Mouse (Mus musculus) frontal cortex, adult (tissue): ENCODE measurements at regions not wholly inside any gene's neighbourhood (a gene's known extent, or its start where the extent isn't known, plus 50 kb on each side); places are given as distances from the start of the nearest gene placed in this dataset.

Experiments
- ATAC-seq: cut with Nextera tagmentation; 2 replicates; pipeline ENCODE4 v1.9.2; 2017; ENCODE audit warnings: mild to moderate bottlenecking, moderate library complexity, mixed read lengths; ENCODE audit not compliant: low TSS enrichment

DNA sequence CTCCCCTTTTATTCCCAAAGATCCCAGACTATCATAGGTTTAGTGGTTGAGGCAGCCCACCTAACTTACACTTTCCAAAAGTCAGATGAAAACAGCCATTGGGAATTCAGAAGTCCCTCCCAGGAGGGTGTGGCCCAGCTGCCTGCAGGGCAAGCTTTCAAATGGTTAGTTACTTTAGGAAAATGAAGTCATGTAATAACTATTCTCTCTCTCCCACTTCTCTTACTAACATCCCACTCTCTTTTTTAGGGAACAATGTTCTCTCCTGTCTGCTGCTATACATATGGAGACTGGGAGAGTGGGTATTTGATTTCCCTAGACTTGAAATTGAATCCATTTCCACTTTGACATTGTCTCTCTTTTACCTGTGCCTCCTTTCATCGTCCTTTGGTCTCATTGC, 55.0 kb downstream of the Zfp648 start:
- ATAC-seq = peak; percentile 50; the same call in 1 of the 2 replicates

DNA sequence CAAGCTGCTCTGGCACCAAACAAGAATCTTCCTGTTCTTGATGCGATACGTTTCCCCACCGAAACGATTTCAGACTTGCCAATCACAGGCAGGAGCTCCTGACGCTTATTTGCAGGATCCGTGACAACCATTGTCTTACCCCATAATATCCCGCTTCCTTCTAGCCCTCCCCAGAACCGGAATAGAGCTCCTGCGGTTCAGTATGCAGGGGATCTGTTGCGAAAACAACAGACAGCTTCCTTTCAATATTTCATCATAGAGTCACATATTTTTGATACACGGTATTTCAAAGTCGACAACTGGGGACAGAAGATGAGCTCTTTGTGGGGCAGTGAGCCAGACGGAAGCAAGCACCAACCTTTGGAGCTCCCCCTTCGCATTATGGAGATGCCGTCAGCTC, 55.8 kb downstream of the Zfp648 start:
- no peak for ATAC-seq

- ATAC-seq = peak; percentile 72
Observed at GRCm38 (mm10) chr1:154258511-154258910, 57.5 kb downstream of the Zfp648 start.

- no peak for ATAC-seq
Observed at GRCm38 (mm10) chr1:154260393-154260792, 59.4 kb downstream of the Zfp648 start.

DNA sequence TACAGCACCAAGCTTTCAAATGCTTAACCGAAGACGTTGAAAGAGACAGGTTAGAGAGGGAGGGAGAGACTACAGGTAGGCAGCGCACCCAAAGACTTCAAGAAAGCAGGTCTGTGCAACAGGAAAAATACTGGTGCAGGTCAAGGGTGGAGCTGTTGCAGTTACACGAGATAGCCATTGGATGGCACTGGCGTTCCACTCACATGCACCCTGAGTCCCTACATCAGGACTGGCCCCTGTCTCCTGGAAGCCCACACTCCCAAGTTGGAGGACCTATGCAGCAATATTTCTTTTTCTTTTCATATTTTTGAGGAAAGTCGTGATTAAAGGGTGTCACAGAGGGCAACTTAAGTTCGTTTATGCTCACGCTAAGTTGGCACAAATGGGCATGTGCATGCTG, 80.5 kb downstream of the Zfp648 start:
- ATAC-seq = peak; percentile 38

- peak; percentile 89 for ATAC-seq
Observed at GRCm38 (mm10) chr1:154286080-154286479, 85.1 kb downstream of the Zfp648 start.

GRCm38 (mm10) chr1:154292729-154293128, 91.7 kb downstream of the Zfp648 start:
- peak; percentile 85 for ATAC-seq

DNA sequence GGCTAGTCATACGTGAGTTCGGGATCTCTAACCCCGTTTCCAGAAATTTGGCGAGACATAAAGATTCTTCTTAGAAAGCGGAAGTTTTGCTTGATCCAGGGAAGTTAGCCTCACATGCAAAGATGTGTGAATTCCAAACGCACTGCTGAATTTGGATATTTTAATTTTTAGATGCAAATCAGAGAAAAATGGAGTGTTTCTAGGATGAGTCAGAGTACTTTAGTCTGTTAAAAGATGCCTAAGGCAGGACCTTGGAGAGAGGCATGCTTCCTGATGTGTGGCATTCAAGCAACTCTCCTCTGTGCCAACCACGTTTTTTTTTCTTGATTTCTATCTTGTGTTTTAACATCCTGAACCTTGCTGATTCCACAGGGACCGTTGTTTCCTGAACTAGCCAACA, 95.1 kb downstream of the Zfp648 start:
- ATAC-seq = peak; percentile 53; the same call in 1 of the 2 replicates

GRCm38 (mm10) chr1:154299866-154300265, 98.9 kb downstream of the Zfp648 start:
- ATAC-seq = 0 out of 2 replicates have a peak, but pooled peaks have one; percentile 16

DNA sequence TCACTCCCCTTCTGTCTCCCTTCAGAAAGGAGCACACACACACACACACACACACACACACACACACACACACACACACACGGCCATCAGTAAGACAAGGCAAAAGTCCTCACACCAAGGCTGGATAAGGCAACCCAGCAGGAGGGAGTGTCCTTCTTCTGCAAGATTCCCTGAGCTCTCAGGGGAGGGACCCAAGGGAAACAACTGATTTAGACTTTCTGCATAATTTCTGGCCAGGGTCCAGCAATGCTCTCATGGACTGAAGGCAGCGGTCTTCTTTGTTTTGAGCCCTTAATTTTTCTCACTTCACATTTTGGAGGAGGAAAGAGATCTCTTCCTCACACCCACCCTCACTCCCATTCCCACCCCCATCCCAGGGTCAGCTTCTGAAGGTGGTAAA, 108.7 kb downstream of the Zfp648 start:
- ATAC-seq = no peak
